Mouse (Mus musculus) liver, embryonic 16.5 days (tissue): ENCODE results near the gene Nkx3-2. TPM values are rescaled to one million over a fixed set of nuclear protein-coding genes. Genes with fewer than 3 reads are reported as not detected.

Experiments used
- ATAC-seq: fragments of 200-750 bp; cut with Nextera tagmentation; 2 replicates; pipeline ENCODE4 v1.8.0; 2017; ENCODE audit warnings: low read depth, mild to moderate bottlenecking, moderate number of reproducible peaks, moderate library complexity
- H3K27ac ChIP-seq: fragments of 300-500 bp; sonication (generic); 2 replicates; pipeline ENCODE4 v1.5.1; 2014; ENCODE audit warnings: mild to moderate bottlenecking, low read length
- H3K27me3 ChIP-seq: fragments of 300-500 bp; sonication (generic); 2 replicates; pipeline ENCODE4 v1.6.1; 2014; ENCODE audit warnings: low read depth, low read length, mixed read lengths; ENCODE audit not compliant: control insufficient read depth, insufficient read depth
- H3K36me3 ChIP-seq: fragments of 300-500 bp; sonication (generic); 2 replicates; pipeline ENCODE4 v1.6.1; 2014; ENCODE audit warnings: mild to moderate bottlenecking; ENCODE audit not compliant: control insufficient read depth, insufficient read depth
- H3K4me1 ChIP-seq: fragments of 300-500 bp; sonication (generic); 2 replicates; pipeline ENCODE4 v1.6.1; 2014; ENCODE audit warnings: low read depth, low read length, mixed read lengths; ENCODE audit not compliant: control insufficient read depth
- H3K4me2 ChIP-seq: fragments of 300-500 bp; sonication (generic); 2 replicates; pipeline ENCODE4 v1.6.1; 2014; ENCODE audit warnings: low read depth, low read length, mixed read lengths
- H3K4me3 ChIP-seq: fragments of 300-500 bp; sonication (generic); 2 replicates; pipeline ENCODE4 v1.5.1; 2014; ENCODE audit warnings: low read depth, mild to moderate bottlenecking, low read length
- H3K9ac ChIP-seq: fragments of 300-500 bp; sonication (generic); 2 replicates; pipeline ENCODE4 v1.6.1; 2014; ENCODE audit warnings: low read depth, low read length
- H3K9me3 ChIP-seq: fragments of 300-500 bp; sonication (generic); replicated peaks from 2 replicates; pipeline ENCODE4 v1.6.1; 2016; ENCODE audit warnings: low read length; ENCODE audit not compliant: control insufficient read depth
- WGBS: fragments of 180-500 bp; shearing (Covaris S2); extraction: QIAGEN DNeasy Blood & Tissue Kit; methylation state at CpG from one replicate; pipeline ENCODE4 v1.1.7; 2014; ENCODE audit not compliant: insufficient replicate concordance; 5-methylcytosine and 5-hydroxymethylcytosine counted together
- polyA plus RNA-seq: library from polyadenylated mRNA; unstranded; fragments of >200 nt; fragmentation: Nextera tagmentation; extraction: Ambion mirVana; gene quantifications from 2 replicates; pipeline ENCODE4 v1.2.1, GENCODE M21; 2015

Nkx3-2 gene
- polyA plus RNA-seq, 1 experiment from 2014 or later, result not detected

DNA sequence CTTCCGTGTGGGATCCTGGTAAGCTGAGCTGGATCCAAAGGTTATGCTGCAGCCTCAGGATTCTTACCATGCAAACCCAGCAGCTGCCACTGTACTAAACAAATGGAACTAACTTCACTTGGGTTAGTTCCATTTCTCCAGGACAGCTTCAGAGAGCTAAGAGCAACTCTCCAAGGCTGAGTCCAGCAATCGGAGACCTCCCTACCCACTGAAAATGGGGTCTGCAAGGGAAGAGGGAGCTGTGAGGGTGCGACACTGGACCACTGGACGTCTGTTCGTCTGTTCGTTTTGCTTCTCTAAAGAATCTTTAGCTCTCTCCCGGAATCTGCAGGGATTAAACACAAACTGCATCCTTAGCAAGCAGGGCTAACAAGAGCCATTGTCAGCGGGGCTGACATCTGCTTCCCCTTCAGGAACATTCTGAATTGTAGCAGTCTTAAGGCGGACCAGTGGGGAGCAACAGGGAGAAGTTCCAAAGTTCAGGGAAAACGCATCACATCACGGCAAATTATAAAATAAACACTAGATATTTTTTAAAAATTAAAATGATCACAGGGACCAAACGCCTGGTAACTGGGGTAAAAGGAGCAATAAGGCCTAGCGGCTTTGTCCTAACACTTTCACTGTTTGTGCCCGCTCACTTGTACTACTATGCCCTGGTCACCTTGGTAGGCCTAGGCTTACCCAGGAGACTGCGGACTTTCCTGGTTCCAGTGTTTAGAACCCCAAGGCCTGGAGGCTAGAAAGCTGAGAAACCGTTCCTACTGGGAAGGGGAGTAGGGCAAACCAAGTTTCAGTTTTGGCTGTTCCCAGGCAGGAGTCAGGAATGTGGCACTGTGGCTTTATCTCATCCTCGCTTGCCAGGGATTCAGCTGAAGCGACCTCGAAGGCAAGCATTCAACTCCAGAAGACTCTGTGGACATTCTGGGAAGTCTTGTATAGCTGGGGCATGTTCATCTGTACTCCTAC is 5.3 kb downstream of the Nkx3-2 start:
- Histone ChIP-seq H3K9ac (no peak overlapping the region), H3K27ac (no peak overlapping the region), H3K4me3 (no peak overlapping the region), H3K4me2 (no peak overlapping the region), H3K9me3 (no peaks in the 10 kb centered on the region), H3K36me3 (no peaks in the 10 kb centered on the region), H3K27me3 (peaks cover 89% of the 10 kb centered on the region), H3K4me1 (no peaks in the 10 kb centered on the region)
- 7% methylated on average over 19 of the region's 19 CpGs for WGBS
- ATAC-seq, result no peak

DNA sequence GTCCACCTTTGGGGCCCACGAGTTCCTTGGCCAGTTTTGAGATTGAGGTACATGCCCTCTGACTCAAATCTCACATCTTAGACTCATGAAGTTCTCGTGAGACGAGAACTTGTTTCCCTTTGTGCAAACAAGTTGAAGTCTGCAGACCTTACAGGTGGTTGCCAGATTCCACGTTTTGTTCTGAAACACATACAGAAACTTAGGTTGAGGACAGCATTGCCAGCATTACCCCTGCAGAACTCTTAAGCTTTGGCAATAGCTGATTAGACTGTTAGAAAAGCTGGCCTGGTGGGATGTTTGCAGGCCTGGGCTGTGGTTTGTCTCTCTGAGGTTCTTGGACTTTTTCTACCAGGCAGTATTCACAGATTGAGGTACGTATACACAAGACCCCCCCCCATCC is 7.0 kb downstream of the Nkx3-2 start:
- H3K4me1 ChIP-seq, result no peaks in the 10 kb centered on the region
- 2% methylated on average over 5 of the region's 5 CpGs for WGBS
- H3K9ac ChIP-seq, result no peak overlapping the region
- peaks cover 85% of the 10 kb centered on the region for H3K27me3 ChIP-seq
- H3K4me3 ChIP-seq, result no peak overlapping the region
- no peak for ATAC-seq
- H3K4me2 ChIP-seq, result no peak overlapping the region
- no peaks in the 10 kb centered on the region for H3K9me3 ChIP-seq
- no peaks in the 10 kb centered on the region for H3K36me3 ChIP-seq
- no peak overlapping the region for H3K27ac ChIP-seq

DNA sequence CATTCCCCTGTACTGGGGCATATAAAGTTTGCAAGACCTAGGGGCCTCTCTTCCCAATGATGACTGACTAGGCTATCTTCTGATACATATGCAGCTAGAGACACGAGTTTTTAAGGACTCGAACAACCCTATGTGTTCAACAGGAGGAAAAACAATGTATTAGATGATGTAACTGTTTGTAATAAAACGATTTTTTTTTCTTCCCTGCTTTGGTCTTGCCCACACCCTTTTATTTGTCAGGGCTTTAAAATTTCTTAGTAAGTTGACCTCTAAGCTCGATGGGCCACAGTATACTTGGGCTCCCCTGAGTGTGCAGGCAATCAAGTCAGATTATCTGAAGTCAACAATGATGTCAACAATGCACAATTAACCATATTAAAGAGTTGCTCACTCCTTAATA is 7.9 kb downstream of the Nkx3-2 start:
- H3K27me3 ChIP-seq, result peaks cover 85% of the 10 kb centered on the region
- no peak overlapping the region for H3K4me2 ChIP-seq
- no peak overlapping the region for H3K9ac ChIP-seq
- H3K4me1 ChIP-seq, result no peaks in the 10 kb centered on the region
- no peak overlapping the region for H3K4me3 ChIP-seq
- no peaks in the 10 kb centered on the region for H3K36me3 ChIP-seq
- ATAC-seq, result no peak
- no peaks in the 10 kb centered on the region for H3K9me3 ChIP-seq
- no peak overlapping the region for H3K27ac ChIP-seq
- WGBS, result 3% methylated on average over 4 of the region's 4 CpGs

DNA sequence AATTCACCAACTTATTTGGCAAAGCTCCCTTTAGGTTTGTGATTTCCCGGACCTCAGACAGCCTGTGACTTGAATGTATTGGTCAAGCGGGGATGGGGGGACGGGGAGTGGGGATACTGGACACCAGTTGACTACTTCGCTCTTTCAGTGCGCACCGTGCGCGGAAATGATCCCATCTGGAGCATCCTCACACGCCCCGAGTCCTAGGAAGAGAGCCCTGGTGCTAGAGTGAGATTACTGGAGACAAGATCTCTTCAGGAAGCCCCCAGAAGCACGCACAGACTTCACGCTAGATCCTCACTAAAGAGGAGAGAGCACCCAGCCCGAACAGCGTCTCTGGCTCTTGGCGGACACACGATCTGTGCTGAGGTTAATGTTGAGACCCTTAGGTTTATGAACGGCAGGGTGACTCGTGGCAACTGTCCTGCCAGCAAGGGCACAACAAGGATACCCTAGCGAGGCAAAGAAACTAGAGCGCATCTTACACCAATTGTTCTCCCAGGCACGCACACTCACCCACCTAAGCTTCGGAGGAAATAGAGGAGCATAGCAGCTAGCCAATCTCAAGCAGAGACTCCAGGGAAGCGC is 8.8 kb downstream of the Nkx3-2 start:
- Histone ChIP-seq H3K27me3 (peaks cover 82% of the 10 kb centered on the region), H3K4me3 (no peak overlapping the region)
- WGBS, result 1% methylated on average over 23 of the region's 23 CpGs

DNA sequence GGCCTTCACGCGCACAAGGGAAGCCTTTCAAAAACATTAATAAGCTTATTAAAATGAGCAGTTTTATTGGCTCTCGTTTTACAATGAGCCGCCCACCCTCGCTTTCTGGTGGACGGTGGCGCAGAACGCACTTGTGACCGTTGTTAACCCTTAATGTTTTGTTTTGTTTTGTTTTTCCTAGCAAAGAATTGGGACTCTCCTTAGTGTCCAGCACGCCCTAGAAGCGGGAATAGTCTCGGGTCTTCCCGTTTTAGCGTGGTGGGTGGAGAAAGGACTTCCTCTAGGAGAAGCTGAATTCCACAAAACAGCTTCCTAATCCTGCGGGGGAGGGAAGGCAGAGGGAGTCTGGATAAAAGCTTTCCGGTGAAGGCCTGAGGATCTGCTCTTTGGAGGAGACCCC is 9.5 kb downstream of the Nkx3-2 start:
- peaks cover 76% of the 10 kb centered on the region for H3K27me3 ChIP-seq

More for the DNA sequence above, 8.8 kb downstream of the Nkx3-2 start:
- no peak overlapping the region for H3K4me2 ChIP-seq
- no peak overlapping the region for H3K9ac ChIP-seq
- H3K4me1 ChIP-seq, result no peaks in the 10 kb centered on the region
- ATAC-seq, result no peak
- H3K27ac ChIP-seq, result no peak overlapping the region
- no peaks in the 10 kb centered on the region for H3K36me3 ChIP-seq
- no peaks in the 10 kb centered on the region for H3K9me3 ChIP-seq

DNA sequence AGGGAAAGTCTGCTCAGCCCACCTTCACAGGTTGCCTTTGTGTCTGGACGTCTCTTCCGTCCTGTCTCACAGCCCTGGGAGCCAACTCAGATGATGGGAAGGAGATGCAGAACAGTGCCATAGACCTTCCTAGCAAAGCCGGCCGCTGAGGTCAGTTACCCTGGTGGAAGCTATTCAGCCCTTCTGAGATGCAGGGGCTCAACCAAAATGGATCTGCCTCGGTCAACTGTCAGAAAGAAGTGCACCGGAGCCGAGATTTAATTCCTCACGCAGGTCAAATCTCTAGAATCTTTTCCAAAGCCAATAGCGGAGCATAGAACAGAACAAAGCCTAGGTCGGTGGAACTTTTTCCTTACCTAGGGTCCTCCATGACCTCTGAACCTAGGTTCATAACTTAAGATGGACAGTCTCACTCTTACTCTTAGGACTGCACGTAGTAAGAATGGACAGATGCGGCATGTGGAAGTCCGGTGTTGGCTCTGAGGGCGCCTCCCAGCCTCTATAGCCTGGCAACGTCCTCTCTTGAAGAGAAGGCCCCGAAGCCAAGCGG is 10.0 kb downstream of the Nkx3-2 start:
- H3K36me3 ChIP-seq, result no peaks in the 10 kb centered on the region
- no peak overlapping the region for H3K4me2 ChIP-seq
- H3K4me1 ChIP-seq, result no peaks in the 10 kb centered on the region
- H3K9ac ChIP-seq, result no peak overlapping the region
- H3K4me3 ChIP-seq, result no peak overlapping the region
- H3K9me3 ChIP-seq, result no peaks in the 10 kb centered on the region
- WGBS, result 2% methylated on average over 17 of the region's 17 CpGs
- H3K27ac ChIP-seq, result no peak overlapping the region
- peaks cover 75% of the 10 kb centered on the region for H3K27me3 ChIP-seq
- no peak for ATAC-seq

More for the DNA sequence above, 9.5 kb downstream of the Nkx3-2 start:
- Histone ChIP-seq H3K4me3 (no peak overlapping the region), H3K27ac (no peak overlapping the region), H3K4me1 (no peaks in the 10 kb centered on the region), H3K36me3 (no peaks in the 10 kb centered on the region), H3K4me2 (no peak overlapping the region), H3K9ac (no peak overlapping the region), H3K9me3 (no peaks in the 10 kb centered on the region)
- no peak for ATAC-seq
- WGBS, result 2% methylated on average over 16 of the region's 16 CpGs

DNA sequence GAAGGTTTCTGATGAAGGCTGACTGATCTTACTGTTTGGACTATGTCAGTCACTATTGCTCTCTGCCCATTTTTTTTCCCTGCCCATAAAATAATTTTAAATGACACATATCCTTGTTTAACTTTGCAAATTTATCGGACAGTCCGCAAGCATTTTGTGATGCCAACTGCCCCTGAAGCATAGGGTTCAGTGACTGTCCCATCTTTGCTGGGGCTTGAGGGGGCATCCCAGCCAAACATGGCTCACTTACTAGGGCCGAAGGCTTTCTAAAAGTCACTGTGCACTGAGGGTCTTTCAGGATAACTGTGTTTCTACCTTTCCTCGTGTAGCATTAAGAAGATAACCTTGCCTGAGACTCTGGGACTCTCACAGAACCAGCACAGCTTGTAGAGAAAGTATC is 11.6 kb downstream of the Nkx3-2 start:
- no peak for ATAC-seq
- no peaks in the 10 kb centered on the region for H3K4me1 ChIP-seq
- WGBS, result 21% methylated on average over 4 of the region's 4 CpGs
- H3K27ac ChIP-seq, result no peak overlapping the region
- H3K9ac ChIP-seq, result no peak overlapping the region
- H3K4me2 ChIP-seq, result no peak overlapping the region
- peaks cover 64% of the 10 kb centered on the region for H3K27me3 ChIP-seq
- H3K36me3 ChIP-seq, result no peaks in the 10 kb centered on the region
- no peaks in the 10 kb centered on the region for H3K9me3 ChIP-seq
- no peak overlapping the region for H3K4me3 ChIP-seq

DNA sequence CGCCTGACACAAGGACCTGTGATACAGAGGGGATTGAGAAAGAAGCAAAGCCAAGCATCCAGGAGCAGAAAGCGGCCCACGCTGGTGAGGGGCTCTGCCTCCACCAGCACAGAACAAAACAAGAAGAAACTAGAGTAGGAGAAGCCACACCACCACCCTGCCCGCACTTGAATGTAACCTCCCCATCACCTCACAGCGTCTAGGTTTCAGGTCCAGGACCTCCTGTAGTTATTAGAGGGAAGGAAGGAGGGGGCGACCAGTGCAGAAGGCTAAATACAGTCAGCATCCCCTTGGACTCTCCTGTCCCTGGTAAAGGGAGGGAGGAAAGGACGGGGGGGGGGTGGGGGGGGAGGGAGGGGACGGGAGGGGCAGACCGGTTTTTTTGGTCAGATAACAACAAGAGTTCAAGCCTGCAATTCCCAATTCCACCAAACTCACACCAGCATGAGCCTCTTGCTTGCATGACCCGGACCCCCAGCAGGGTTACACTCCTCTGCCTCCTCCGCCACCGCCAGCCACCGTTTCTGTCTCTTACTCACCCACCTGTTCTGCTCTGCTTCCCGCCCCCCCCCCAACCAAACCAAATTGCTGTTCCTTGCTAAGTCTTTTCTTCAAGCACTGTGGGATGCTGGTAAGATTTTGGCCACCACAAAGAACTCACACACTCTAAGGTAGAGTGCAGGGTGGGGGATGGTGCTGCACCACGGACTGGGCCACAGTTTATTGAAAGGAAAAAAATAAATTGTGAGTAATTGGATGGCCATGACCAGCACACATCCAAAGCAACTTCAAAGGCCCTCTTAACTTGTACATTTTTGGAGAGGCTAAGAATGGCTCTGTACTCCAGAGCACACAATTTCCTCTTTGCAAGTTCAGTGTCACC is 19.2 kb downstream of the Nkx3-2 start:
- Histone ChIP-seq H3K27me3 (peaks cover 18% of the 10 kb centered on the region), H3K36me3 (no peaks in the 10 kb centered on the region), H3K4me2 (no peak overlapping the region), H3K27ac (no peak overlapping the region), H3K9me3 (no peaks in the 10 kb centered on the region), H3K4me3 (no peak overlapping the region), H3K9ac (no peak overlapping the region), H3K4me1 (no peaks in the 10 kb centered on the region)
- ATAC-seq, result no peak
- WGBS, result 6% methylated on average over 13 of the region's 15 CpGs
